Mouse (Mus musculus) left cerebral cortex, adult 9 months (tissue): ENCODE measurements around the gene Crhbp.
A peak's percentile ranks its signal among the peaks of the same experiment; 100 is the strongest.

Experiments
- DNase-seq, 2 experiments: peaks; one replicate each; pipeline ENCODE4 v3.0.0; 2022; ENCODE audit warnings: low spot score in 2 of 2

The Crhbp gene

DNA sequence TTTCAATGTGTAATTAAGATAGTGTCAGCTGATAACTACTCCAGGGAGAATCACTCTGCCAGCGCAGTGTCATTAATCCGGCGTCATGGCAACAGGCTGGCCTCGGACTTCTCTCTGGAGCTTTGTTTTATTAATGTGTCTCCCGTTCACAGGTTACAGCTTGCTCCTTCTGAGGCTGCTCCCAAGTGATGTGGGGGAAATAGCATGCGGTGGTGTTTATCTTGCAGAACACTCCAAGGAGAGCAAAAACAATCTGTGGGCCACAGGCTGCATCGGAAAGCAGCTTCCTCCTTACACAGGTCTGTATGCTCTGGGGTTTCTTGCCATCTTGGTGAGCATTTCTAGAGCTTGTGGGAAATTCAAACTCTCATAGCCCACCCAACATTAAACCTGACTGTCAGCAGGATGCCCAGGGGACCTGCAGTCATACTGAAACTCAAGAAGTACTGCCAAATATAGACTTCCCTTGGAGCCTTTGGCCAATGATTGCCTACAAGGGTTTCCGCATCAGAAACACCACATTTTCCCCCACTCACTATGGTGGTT, 25.4 kb downstream of the Crhbp start:
- no peak for DNase-seq

DNA sequence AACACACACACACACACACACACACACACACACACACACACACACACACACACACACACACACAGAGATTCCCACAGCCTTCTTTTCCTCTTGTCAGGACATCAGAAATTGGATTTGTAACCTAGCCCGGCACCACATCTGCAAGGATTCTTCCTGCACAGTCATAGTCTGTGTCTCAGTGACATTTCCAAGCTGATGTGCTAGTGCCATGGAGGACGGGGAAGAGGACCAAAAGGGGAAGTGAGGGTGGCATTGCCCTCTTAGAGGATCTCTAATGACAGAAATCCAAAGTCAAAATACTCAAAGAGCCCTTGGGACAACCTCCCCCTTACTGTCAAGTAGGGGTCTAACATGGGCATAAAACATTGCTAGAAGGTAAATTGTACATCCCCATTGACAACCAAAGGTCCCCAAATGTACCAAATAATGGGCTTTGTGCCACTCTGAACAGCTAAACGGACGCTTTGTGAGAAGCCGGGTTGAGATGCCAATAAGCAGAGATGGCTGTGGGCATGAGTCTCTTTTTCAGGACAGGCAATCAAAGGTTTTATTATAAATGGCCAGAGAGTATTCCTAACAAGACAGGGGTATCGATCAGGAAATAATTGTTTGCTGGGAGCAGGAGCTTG, 26.0 kb downstream of the Crhbp start:
- no peak for DNase-seq

DNA sequence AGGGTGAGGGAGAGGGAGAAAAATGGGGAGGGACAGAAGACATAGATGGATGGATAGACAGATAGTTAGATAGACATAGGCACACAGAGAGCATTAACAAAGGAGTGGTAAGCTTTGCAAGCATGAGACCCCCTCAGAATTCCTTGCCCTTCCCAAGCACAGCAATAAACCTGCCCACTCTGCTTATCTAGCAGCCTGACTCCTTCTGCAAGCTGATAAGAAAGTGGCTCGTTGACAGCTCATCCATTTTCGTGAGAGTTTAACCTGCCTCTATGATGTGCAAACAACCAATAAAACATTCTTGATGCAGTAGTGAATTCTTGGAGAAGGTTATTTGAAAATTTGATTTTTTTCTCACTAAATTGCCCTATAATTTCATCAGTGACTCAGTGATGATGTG, 32.5 kb downstream of the Crhbp start:
- no peak for DNase-seq

DNA sequence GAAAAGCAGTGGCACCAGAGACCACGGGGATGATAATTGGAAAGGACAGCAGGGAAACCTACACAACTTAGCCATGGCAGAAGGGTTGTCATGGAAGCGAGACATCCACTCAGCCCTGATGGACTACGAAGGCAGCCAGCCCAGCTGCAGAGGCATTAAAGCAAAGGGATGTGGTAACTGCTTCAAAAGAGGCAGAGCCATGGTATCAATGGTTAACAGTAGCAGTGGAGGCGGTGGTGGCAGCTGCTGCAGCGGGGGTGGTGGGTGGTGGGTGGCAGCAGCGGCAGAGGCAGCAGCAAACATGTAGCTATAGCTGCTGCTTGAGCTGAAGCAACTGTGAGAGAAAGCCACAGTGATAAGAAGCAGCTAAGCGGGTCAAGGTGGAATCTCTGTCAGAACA, 51.5 kb downstream of the Crhbp start:
- no peak for DNase-seq

DNA sequence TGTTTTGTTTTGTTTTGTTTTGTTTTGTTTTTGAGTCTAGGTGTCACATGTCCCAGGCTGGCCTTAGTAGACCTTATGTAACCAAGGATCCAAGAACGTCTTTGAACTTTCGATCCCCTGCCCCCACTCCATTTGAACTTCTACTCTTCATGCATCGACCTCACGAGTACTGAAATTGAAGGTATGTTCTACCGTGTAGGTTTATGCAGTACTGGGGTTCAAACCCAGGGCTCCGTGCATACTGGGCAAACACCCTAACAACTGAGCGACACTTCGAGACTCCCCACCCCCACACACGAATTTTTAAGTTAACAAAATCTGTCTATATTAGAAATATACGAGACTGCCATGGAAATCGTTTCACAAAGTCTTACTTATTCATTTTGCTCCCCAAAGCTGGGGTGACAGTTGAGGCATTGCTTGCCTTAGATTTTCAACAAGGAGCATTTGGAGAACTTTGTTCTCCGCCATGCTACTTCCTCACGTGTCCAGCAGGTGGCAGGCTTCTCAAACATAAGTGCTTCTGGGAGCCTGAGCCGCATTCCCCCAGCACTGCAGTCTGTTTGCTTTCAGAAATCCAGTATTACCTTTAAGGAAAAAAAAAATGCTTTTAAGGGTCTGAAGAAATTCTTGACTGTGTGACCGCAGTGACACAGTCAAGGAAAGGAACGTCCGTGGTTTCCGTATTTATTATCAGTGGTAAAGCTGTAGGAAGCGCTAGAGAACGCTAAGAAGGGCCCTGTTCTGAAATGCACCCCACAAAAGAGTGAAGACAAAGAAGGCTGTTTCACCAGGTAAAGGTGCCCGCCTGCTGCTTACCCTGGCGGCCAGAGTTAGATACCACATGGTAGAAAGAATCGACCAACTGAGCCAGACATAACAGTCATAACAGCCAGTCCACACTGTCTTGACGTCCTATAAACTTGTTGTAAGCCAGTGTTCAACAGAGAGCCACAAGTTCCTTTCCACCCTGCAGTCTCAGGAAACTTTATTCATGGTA, 54.6 kb downstream of the Crhbp start:
- peak in 1 of 2 experiments; percentile 76 for DNase-seq

DNA sequence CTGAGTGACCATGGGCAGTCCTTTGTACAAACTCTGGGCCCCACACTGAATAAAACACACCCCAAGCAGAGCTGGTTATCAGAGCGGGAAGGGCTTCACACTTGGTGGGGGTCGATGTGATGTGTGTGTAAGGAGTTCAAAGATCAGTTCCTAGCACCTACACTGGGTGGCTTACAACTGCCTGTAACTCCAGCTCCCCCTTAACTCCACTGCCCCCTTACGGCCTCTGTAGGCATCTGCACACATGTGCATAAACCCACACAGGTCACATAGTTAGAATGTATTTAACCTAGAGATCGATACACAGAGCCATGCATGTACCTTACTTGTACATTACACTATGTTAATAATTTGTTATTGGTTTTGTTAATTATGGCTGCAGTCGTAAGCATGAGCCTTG, 56.5 kb downstream of the Crhbp start:
- DNase-seq = no peak

DNA sequence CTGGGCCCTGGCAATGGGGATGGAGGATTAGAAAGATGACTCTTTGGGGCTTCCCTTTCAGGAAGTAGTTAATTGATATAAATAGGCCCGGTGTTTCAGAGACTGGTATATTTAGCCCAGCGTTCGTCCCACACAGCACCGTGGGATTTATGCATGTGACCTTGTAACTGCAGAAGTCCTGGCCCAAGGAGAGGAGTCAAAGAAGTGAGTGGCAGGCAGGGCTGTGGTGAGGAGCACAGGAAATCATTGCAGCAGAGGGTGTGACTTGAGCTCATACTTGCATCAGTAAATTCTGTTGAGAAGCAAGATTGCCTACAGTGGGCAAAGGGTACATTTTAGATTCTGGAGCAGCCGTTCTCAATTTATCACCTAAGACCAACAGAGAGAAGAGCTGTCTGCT, 62.3 kb downstream of the Crhbp start:
- no peak for DNase-seq
